Mouse (Mus musculus) G1E (cell line): ENCODE data around the gene Fxr2.

Source experiments
- CTCF ChIP-seq: IDR thresholded peaks from 2 replicates; pipeline ENCODE4 v1.5.1; 2012; ENCODE audit warnings: low read depth, low read length, inconsistent platforms, mixed read lengths
- POLR2AphosphoS5 ChIP-seq: IDR thresholded peaks from 2 replicates; pipeline ENCODE4 v1.6.1; 2012; ENCODE audit warnings: low read depth, low read length, inconsistent platforms; ENCODE audit not compliant: insufficient replicate concordance
- TAL1 ChIP-seq: conservative IDR thresholded peaks from 2 replicates; pipeline ENCODE4 v1.6.1; 2012; ENCODE audit warnings: low read depth, low read length, inconsistent platforms, mixed read lengths

GRCm38 (mm10) chr11:69600098-69600497 lies 32.7 kb upstream of the Fxr2 start:
- no peak for TF ChIP-seq CTCF
- TF ChIP-seq POLR2AphosphoS5, result no peak
- TF ChIP-seq TAL1, result no peak
